Mouse (Mus musculus): ENCODE measurements at regions not wholly inside any gene's neighbourhood (a gene's known extent, or its start where the extent isn't known, plus 50 kb on each side); places are given as distances from the start of the nearest gene placed in this dataset.

GRCm38 (mm10) chr8:89202484-89203096, 158.6 kb upstream of the Sall1 start:
- DNase-seq (ENCODE audit: low read depth, low spot score): no peak

GRCm38 (mm10) chr8:89200301-89200700, 156.3 kb upstream of the Sall1 start:
- no peak for DNase-seq (ENCODE audit: low read depth, low spot score)

DNA sequence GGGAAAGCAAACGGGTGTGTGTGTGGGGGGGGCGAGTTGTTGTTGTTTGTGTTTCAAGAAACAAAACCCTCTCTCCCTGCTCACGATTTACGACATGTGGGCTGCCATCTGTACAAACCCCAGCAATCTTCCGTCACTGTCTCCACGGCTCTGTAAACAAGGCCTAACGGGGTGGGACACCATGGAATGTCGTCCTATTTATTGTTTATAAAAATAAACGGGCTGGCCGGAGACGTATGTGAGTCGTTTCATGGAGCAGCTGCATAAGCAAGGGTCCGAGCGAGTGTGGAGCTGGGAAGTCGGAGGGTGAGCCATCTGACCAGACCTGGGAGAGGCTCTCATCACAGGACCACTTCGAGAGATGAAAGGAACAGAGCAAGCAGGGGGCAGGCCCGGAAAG, 141.4 kb upstream of the Sall1 start:
- DNase-seq (ENCODE audit: low read depth, low spot score): no peak

GRCm38 (mm10) chr8:89175631-89176030, 131.7 kb upstream of the Sall1 start:
- DNase-seq (ENCODE audit: low read depth, low spot score): no peak

- DNase-seq (ENCODE audit: low read depth, low spot score): no peak
Measured at GRCm38 (mm10) chr8:89171561-89171960, 127.6 kb upstream of the Sall1 start.

GRCm38 (mm10) chr8:89169484-89169883, 125.5 kb upstream of the Sall1 start:
- DNase-seq (ENCODE audit: low read depth, low spot score): no peak

GRCm38 (mm10) chr8:89167026-89167425, 123.1 kb upstream of the Sall1 start:
- DNase-seq (ENCODE audit: low read depth, low spot score): no peak

DNA sequence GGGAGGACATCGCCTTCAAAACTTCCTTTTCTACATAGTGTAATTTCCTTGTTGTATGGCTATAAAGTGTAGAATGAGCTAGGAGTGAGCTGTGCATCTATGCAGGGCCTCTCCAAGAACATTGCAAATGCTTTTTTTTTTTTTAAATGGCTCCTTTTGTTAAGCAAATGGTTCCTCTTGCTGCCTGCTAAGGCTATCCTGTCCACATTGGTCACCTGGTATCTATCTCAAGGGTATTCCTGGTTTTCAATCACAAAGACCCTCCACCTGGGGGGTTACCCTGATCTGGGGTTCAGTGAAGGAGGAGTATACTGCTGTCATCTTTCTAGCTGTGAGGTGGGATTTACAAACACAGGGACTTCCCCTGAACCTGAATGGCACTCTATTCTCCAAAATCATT, 112.9 kb upstream of the Sall1 start:
- DNase-seq (ENCODE audit: low read depth, low spot score): no peak

GRCm38 (mm10) chr8:89153605-89154004, 109.6 kb upstream of the Sall1 start:
- DNase-seq (ENCODE audit: low read depth, low spot score): no peak

GRCm38 (mm10) chr8:89152867-89153595, 109.1 kb upstream of the Sall1 start:
- DNase-seq (ENCODE audit: low read depth, low spot score): no peak

GRCm38 (mm10) chr8:89152331-89152730, 108.4 kb upstream of the Sall1 start:
- DNase-seq (ENCODE audit: low read depth, low spot score): no peak

GRCm38 (mm10) chr8:89150952-89151351, 107.0 kb upstream of the Sall1 start:
- DNase-seq (ENCODE audit: low read depth, low spot score): no peak

DNA sequence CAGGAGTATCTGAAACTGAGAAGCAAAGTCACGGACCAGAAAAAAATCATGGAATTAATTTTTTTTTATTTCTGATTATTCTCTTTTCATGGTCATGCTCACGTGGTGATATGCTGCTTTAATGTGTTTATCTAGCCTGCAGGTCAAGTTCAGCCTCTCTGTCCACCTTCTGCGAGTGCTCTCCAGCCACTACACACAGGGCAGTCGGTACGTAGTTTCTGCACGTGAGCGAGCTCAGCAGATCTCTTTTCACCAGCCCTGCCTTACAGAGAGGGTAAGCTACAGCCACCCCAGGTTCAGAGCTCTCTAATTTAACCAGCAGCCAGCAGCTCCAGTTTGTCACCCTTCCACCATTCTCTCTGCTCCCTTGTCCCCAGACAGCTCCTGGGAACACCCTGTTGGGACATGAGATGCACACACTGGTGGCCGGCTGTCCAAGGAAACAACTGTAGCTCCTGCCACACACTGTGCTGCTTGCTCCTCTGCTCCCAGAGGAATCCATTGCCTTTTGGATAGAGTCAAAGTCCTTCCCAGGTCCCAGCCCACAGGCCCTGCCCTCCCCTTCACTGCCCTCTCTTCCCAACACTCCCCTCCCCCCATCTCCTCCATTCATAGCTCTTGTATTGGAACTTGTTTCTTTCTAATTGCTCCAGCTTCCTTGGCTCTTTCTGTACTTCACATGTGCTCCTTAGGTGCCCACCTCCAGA, 97.7 kb upstream of the Sall1 start:
- DNase-seq (ENCODE audit: low read depth, low spot score): no peak

- no peak for DNase-seq (ENCODE audit: low read depth, low spot score)
Measured at GRCm38 (mm10) chr8:89139876-89140275, 95.9 kb upstream of the Sall1 start.

- no peak for DNase-seq (ENCODE audit: low read depth, low spot score)
Measured at GRCm38 (mm10) chr8:89138416-89139125, 94.6 kb upstream of the Sall1 start.

- DNase-seq (ENCODE audit: low read depth, low spot score): no peak
Measured at GRCm38 (mm10) chr8:89134581-89135484, 90.9 kb upstream of the Sall1 start.

GRCm38 (mm10) chr8:89134058-89134457, 90.1 kb upstream of the Sall1 start:
- DNase-seq (ENCODE audit: low read depth, low spot score): no peak

DNA sequence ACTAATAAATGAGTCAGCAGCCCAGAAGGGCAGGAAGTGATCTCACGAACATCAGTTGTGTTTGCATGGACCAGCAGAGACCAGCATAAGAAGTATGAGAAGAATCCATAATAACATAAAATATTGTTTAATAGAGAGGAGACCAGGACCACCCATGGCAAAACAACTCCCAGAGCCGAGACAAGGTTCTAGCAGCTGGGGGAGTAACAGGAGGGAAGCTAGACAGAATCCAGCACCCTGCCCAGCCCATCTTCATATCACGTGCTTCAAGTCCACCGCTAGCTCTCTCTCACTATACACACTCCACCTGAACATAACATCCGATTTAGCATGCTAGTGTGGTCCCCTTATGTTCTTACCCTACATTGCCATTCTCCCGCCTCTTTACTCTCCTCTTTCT, 77.1 kb upstream of the Sall1 start:
- DNase-seq (ENCODE audit: low read depth, low spot score): no peak

- no peak for DNase-seq (ENCODE audit: low read depth, low spot score)
Measured at GRCm38 (mm10) chr8:89107895-89108660, 64.1 kb upstream of the Sall1 start.

DNA sequence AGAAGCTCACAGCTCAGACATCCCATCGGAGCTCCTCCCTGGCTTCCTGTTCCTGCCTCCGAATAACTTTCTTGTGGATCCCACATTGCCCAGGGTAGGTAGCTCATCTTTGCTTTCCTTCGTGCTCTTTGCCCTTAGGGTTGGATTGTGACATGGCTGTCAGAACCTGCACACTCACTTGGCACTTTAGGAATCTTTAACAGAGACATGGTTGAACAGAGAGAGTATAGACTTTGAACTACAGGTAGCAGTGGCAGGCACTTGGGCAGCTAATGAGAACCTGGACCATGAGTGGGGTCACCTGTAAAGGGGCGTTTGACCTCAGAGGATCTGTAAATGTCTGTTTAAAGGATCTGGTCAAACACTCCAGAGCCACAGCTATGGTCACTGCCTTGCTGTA, 62.4 kb upstream of the Sall1 start:
- DNase-seq (ENCODE audit: low read depth, low spot score): no peak
